Mouse (Mus musculus) frontal cortex, adult (tissue): ENCODE results near the gene Cap2.

ENCODE experiments used
- ATAC-seq: cut with Nextera tagmentation; 2 replicates; pipeline ENCODE4 v1.9.2; 2017; ENCODE audit warnings: mild to moderate bottlenecking, moderate library complexity, mixed read lengths; ENCODE audit not compliant: low TSS enrichment

Gene Cap2

DNA sequence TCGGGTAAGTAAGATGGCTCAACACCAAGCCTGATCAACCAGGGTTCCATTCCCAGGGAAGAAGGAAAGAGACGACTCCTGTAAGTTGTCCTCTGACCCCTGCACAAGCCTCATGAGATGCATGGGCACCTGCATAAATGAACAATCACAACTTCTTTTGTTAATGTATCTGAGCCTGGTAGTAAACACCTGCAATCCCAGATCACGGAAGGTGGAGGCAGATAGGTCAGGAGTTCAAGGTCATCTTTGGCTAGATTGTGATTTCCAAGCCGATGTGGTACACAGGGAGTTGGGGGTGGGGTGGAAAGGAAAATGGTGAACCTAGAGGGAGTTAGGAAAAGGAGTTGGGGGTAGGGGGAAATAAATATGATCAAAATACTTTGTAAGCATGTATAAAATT, 131.1 kb downstream of the Cap2 start:
- no peak for ATAC-seq

DNA sequence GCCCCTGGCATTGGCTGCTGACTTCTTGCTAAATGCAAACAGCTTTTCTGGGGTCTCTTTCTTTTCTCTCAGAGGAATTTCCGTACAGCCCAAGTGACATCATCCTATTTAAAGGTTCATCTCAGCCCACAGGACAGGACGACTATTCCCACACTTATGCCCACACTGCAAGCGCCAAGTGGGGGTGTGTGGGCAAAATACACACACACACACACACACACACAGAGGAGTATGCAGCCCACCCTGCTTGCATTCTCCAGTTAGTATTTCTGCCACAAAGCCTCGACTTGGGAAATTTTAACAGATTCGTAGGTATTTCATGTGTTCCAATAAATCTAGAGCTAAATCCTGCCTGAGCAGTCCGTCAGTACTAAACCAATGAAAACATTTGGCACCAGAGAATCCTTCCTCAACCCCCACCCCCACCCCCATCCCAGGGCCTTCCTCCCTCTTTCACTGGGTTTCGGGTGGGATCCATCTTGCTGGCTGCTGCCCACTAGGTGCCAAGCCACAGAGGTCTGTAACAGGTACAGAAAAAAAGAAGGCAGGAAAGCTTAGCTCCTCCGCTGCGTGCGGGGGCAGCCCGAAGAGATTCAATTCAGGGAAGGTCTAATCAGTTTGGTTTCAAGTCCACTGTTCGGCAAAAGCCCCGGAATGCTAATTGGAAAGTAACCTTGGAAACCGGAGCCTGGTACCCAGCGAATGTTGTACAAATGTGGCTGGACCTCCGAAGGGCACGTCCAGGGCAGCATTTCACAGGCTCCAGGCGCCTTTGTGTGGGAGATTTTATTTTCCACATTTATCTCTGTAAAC, 131.9 kb downstream of the Cap2 start:
- ATAC-seq, result peak; percentile 38

DNA sequence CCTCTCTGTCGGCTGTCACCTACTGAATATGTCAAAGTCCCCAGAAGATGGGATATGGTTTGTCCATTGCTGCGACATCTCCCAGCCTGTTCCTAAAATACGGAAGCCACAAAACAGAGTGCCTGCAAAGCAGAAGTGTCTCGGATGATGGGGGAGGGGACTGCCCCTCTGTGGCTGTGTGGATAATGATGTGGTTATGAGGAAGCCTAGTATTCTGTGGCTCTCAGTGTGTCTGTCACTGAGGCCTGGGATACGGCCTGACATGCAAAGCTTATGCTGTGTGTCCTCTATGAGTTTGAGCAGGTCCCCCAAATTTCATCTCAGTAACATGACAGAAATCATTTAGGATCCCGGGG, 132.5 kb downstream of the Cap2 start:
- ATAC-seq, result peak; percentile 53

DNA sequence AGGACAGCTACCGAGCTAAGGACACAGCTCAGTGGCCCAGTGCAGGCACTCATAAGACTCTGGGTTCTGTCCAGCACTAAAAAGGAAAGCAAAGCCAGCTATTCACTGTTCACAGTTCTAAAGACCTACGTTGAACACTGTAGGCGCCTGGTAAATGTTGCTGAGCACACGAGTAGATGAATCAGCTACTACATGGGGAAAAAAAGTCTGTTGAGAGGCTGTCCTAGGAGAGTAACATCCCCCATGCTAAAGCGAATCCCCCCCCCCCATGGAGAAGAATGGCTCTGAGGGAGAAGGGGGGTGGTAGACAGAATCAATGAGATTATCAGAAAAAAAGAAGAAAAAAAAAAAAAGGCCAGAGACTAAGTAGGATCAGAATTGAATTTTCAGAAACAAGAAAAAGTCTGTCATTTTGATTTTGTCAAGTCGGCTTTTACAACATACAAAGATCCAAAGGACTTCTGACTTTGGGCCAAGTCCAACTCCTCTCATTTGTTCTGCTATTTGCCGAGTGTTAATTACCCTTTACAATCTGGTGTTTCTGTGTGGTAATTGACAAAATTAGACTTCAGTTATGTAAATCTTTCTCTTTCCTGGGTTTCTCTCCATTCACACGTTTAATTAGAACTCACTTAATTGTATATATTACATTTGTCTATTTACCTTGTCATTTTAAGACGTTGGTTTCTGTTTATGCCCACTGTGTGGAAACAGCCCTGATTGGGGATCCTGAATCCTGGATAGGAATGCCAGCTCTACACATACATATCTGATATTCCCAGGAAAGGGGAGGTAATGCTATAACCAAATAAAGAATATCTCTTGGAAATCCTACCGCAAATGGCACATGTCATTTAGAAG, 139.2 kb downstream of the Cap2 start:
- ATAC-seq, result peak; percentile 29; the same call in 1 of the 2 replicates

- ATAC-seq, result no peak
Observed at GRCm38 (mm10) chr13:46642318-46642717, 140.7 kb downstream of the Cap2 start.

DNA sequence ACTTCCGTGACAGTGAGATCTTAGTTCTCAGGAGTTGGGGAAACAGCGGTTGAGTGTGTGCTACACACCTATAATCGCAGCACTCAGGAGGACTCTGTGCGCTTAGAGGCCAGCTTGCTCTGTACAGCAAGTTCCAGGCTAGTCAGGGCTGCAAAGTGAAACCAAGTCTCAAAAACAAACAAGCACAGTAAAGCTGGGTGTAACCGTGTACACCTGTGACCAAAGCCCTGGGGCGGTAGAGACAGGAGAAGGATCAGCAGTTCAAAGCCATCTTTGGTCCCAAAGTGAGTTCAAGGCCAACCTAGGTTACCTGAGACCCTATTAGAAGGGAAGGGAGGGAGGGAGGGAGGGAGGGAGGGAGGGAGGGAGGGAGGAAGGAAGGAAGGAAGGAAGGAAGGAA, 142.5 kb downstream of the Cap2 start:
- ATAC-seq, result no peak

- ATAC-seq, result no peak
Observed at GRCm38 (mm10) chr13:46645476-46645875, 143.8 kb downstream of the Cap2 start.

- ATAC-seq, result no peak
Observed at GRCm38 (mm10) chr13:46651853-46652252, 150.2 kb downstream of the Cap2 start.

DNA sequence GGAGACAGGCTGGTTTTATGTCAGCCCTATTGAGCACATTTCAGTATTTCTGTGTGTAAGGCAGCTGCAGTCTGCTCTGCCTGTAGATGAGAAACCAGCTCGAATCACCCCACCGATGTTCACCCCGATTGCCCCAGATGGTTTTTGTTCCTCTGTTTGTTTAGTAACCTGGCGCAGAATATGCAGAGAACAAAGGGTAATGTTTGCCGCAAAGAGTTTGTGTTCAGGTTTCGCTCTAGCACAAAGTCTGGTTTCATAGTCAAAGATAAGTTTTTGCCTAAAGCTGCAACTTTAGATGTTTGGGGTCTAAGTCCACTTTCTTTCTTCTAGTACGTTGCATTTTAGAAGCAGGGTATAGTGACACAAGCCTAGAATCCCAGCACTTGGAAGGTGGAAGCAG, 151.0 kb downstream of the Cap2 start:
- no peak for ATAC-seq

GRCm38 (mm10) chr13:46653671-46654070, 152.0 kb downstream of the Cap2 start:
- 0 out of 2 replicates have a peak, but pooled peaks have one; percentile 11 for ATAC-seq

DNA sequence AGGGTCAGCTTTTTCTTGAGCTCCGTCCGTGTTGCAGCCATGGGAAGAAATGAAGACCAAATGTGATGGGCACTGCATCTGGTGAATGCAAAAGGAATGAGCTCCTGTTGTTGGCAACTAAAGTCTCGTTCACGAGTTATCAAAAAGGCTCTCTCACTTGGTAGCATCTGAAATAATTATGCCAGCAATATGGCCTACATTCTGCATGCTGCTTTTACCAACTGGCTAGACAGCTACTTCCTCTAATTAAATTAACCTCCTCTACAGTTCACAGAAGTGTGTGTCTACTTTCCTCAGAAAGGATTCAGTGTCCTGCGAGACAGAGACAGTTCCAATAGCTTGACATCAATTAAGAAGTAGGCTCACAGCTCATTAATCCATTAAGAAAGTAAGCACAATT, 152.9 kb downstream of the Cap2 start:
- ATAC-seq, result no peak

DNA sequence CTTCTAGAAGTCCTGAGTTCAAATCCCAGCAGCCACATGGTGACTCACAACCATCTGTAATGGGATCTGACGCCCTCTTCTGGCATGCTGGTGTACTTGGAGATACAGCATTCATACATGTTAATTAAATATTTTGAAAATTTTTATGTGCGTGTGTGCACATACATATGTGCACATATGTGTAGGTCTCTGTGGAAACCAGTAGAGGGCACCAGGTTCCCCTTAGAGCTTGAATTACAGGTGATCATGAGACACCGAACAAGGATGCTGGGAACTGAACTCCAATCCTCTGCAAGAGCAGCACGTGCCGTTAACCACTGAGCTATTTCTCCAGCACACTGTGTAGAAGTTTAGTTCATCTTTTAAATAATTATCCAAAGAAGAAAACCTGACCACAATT, 157.6 kb downstream of the Cap2 start:
- ATAC-seq, result no peak

DNA sequence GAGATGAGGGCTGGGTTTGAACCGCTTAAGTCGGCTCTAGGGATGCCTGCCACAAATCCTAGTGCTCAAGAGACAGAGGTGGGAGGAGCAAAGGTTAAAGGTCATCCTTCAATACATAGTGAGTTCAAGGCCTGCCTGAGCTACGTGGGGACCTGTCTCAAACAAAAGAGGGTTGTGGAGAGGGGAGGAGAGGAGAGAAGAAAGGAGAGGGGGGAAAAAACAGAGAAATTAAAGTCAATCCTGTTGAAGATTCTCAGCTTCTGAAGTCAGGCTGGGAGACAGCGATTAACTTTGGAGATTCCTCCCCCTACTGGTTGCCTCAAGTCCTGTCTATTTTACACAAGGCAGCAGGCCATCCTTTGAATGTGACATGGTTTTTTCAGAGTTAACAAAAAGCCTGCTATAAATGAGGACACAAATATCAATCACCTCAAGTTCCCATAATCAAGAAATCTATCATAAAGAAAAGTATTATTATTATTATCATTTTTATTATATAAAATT, 161.9 kb downstream of the Cap2 start:
- peak; percentile 87 for ATAC-seq

DNA sequence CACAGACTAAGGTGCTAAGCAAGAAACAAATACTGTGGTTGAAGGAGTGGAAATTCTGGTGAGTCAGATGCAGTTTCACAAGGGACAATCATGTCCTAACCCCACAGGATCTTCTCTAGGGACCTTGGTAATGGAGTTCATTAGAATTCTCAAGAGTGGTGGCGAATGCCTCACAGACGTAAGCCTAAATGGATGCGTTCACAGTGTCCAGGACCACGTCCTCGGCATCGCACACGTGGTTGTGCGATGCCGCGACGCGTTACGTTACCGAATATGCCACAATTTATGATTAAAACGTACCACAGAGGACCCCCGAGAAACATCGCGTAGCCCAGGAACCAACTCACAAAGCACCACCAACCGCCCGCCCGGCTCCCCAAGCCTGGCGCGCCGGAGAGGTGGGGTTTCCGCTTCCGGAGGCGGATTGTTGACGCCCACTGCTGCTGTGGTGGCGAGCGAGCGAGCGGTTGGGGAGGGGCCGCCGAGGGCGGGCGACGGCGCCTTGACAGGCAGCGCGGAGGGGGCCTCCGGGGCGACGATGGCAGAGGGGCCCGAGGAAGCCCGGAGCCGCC, 167.5 kb downstream of the Cap2 start, which contains the start of gene Fam8a1:
Gene Fam8a1, plus strand, starts transcription at position 475 of the 572 bp plus-strand sequence.
- ATAC-seq, result peak; percentile 90

GRCm38 (mm10) chr13:46669620-46670271, 168.1 kb downstream of the Cap2 start:
- ATAC-seq, result peak; percentile 34

GRCm38 (mm10) chr13:46670514-46670913, 168.9 kb downstream of the Cap2 start:
- ATAC-seq, result no peak

- no peak for ATAC-seq
Observed at GRCm38 (mm10) chr13:46674601-46675000, 173.0 kb downstream of the Cap2 start.

- ATAC-seq, result no peak
Observed at GRCm38 (mm10) chr13:46677721-46678120, 176.1 kb downstream of the Cap2 start.

- ATAC-seq, result no peak
Observed at GRCm38 (mm10) chr13:46682921-46683320, 181.3 kb downstream of the Cap2 start.

- no peak for ATAC-seq
Observed at GRCm38 (mm10) chr13:46683370-46683769, 181.7 kb downstream of the Cap2 start.

GRCm38 (mm10) chr13:46690559-46691241, 189.1 kb downstream of the Cap2 start:
- no peak for ATAC-seq
